Mouse (Mus musculus) right cerebral cortex, postnatal 10 days (tissue): Measurements from ENCODE around the gene Rasgef1b.

Experiments
- DNase-seq, 2 experiments: peaks; one replicate each; pipeline ENCODE4 v3.0.0; 2021; ENCODE audit warnings: low spot score in 2 of 2

Rasgef1b gene

DNA sequence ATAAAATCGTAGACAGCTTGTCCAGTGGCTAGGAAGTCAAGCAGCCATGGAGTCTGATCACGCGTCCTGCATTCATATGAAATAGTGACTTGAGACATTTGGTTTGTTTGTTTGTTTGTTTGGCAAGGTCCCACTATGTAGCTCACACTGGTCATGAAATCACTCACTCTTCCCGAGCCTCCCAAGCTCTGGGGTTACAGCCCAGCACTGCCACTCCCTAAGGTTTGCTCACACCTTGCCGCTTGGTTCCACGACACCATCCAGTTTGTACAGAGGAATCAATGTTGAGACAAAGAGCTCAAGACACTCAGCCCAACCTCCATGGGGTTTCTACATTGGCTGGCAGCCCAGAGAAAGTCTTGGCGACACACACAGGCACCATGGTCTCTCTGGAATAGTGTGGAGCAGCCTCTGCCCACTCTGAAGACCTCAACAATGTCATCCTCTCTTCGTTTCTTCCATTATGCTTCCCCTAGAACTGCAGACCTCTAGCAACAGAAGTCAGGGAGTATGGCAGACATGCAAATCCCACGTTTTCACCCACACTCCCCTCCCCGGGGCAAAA is 436.5 kb downstream of the Rasgef1b start:
- DNase-seq, result peak; percentile 47 to 52

- DNase-seq, result no peak
These were observed 437.6 kb downstream of the Rasgef1b start for GRCm38 (mm10) chr5:99291084-99291830.

DNA sequence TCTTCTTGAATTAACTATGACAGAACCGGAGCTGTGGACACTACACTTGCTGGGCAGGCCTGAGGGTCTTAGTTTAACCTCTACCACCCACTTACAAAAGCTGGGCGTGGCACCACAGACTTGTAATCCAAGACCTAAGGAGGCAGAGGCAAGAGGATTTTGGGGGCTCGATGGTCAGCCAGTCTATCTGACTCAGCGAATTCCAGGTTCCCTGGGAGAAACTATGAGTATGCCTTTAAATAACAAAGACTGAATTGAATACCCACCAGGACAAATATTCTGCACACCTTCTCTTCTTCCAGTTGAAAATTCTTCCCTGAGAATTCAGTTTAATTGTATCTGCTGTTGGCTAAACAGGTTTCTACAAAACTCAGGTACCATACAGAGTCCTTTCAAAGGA is 440.6 kb downstream of the Rasgef1b start:
- no peak for DNase-seq

GRCm38 (mm10) chr5:99287647-99288185 is 441.1 kb downstream of the Rasgef1b start:
- DNase-seq, result peak in 1 of 2 experiments; percentile 47

GRCm38 (mm10) chr5:99286575-99286974 is 442.3 kb downstream of the Rasgef1b start:
- DNase-seq, result no peak

DNA sequence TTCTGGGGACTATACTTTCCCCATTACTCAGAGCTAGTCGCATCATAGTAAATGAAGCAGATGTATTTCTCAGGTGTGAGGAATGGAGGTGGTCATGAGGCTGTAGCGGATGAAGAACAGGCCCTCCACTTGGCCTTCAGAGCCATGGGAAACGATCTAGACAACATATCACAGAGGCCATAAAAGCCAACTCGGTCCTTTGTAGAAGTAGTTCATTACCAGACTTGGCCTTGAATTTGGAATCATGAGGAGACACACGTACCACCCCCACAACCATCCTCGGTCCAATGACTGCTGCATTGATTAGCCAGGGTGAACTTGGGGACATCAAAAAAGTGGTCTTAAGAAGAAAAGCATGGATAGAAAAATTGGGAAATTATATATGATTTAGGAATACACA is 442.8 kb downstream of the Rasgef1b start:
- DNase-seq, result no peak

GRCm38 (mm10) chr5:99284369-99284768 is 444.5 kb downstream of the Rasgef1b start:
- DNase-seq, result no peak

- DNase-seq, result no peak
These were observed 445.2 kb downstream of the Rasgef1b start for GRCm38 (mm10) chr5:99283636-99284035.

DNA sequence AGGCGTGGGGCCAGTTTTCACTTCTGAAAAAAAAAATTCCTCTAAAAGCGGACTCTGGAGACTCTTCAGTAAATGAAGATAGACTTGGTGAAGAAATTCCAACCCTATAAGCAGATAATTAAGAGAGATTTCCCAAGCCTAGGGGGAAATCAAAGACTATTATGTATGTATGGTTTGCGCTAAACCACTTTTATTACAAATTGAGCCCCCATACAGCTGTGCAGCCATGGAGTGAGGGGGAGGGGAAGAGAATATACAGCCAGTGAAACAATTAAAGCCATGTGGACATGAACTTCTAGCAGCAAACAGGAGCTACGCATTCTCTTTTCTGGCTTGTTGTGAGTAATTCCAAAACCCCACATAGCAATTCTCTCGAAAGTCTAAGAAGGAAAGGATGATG is 448.3 kb downstream of the Rasgef1b start:
- DNase-seq, result no peak

- no peak for DNase-seq
These were observed 449.7 kb downstream of the Rasgef1b start for GRCm38 (mm10) chr5:99279016-99279757.

GRCm38 (mm10) chr5:99278364-99278763 is 450.5 kb downstream of the Rasgef1b start:
- no peak for DNase-seq

DNA sequence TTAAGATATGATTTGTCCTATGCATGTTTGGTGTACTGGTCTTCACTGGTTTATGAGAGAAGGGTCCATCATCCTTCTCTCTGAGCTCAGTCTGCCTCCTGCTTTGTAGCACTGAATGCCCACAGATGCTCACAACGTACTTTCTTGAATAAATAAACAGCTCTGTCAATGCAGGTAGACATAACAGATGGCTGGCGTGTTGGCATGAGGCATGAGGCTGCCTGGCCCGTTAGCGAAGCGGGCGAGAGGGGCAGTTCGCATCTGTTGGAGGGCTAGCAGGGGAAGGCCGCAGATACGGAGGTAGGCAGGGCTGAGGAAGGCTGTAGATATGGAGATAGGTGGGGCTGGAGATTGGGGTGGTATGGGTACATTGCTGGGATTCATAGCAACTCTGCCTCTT is 451.3 kb downstream of the Rasgef1b start:
- no peak for DNase-seq

DNA sequence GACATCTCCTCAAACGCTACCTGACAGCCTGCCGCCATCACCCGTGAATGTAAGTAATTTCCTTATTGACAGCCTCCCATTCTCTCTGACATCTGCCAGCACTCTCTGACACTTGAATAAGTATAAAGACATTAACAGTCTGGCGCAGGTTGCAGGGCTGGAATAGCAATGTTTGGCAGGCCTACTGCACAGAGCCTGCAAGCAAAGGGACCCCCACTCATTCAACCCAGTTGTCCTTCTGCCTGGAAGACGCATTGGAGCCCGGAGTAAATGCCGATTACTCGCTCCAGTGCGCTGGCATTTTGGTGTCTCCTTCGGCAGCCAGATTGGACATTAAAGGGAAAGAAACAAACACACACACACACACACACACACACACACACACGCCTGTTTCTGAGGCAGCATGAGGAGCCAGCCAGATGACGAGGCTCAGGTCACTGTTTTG is 454.7 kb downstream of the Rasgef1b start:
- DNase-seq, result peak; percentile 74 to 75

- no peak for DNase-seq
These were observed 457.3 kb downstream of the Rasgef1b start for GRCm38 (mm10) chr5:99271531-99271930.

DNA sequence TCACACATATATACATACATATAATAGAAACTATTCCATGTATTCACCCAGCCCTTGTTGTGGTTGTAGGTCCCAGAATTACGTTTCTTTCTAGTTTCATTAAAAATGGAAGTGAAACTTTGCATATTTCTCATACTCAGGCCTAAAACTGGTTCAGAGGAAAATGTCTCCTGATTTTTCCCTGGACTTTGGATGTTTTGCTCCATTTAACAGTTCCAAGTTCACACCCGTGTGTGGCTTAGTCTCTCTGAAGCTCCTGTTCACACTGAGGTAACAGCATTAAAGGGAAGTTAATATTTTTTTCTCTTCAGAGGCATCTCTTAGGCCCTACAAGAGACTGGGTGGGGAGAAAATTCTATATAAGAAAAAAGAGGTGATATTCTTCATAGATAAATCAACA is 459.7 kb downstream of the Rasgef1b start:
- no peak for DNase-seq

DNA sequence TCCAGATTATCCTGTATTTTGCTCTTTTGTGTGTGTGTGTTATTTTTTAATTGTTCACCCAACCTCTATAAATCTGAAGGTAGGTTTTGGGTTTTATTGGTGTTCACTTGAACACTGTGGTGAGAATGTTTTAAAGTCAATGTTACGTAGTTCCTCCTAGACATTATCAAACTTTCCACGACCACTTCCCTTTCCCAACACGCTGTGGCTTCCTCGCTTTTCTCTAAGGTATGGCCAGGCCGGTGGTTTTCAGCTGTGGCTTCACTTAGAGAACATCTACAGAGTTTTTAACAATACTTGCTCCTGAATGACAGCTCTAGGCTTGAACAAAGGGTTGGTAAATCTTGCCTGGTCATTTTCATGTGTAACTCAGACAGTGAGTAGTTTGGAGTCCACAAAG is 461.5 kb downstream of the Rasgef1b start:
- DNase-seq, result no peak

GRCm38 (mm10) chr5:99266301-99266700 is 462.6 kb downstream of the Rasgef1b start:
- no peak for DNase-seq

- no peak for DNase-seq
These were observed 466.5 kb downstream of the Rasgef1b start for GRCm38 (mm10) chr5:99262197-99262920.

- DNase-seq, result no peak
These were observed 467.6 kb downstream of the Rasgef1b start for GRCm38 (mm10) chr5:99261121-99261724.

DNA sequence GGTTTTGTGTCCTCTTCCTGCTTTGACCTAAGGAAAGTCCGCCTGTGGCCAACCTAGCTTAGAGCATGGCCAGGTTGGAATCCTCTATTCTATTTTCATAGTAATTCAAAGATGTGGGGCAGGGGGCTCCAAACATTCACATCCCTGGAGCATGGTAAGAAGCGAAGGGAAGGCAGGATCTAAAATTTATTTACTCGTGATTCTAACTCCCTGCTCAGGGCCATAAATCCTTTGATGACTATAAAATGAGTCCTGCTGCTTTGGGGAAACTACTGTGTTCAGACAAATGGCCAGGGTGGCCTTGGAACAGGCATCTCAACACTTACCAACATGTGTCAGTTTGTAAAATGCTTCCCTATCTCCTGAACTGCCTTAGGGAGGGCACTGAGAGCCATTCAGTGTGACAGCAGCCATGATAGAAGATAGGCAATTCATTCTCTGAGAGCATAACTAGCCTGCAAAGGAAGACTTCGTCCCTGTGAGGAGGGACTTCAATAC is 470.8 kb downstream of the Rasgef1b start:
- DNase-seq, result no peak
